In genomic region chr1:90723325-90723724, GRCm38 (mm10) we compare ENCODE assay signal across 15 mouse cellular contexts.
"Had no signal": no experiment of that assay in that cellular context is flagged by ENCODE, and none has a peak within 500 bp of the region (broad histone marks: within the 10 kb centered on the region; RNA-seq: fewer than 3 reads in every experiment).

No protein-coding gene starts in this region.

- H3K27me3 ChIP-seq: intestine, embryonic 15.5 days; kidney, embryonic 15.5 days; liver, embryonic 13.5 days; megakaryocyte, embryonic 14.5 days; midbrain, embryonic 13.5 days had no signal

- H3K27ac ChIP-seq: intestine, embryonic 15.5 days; kidney, embryonic 15.5 days; left cerebral cortex, adult 2 months; liver, embryonic 13.5 days; midbrain, embryonic 10.5 days; midbrain, embryonic 13.5 days had no signal

- H3K4me3 ChIP-seq: intestine, embryonic 15.5 days; kidney, embryonic 15.5 days; left cerebral cortex, adult 2 months; liver, embryonic 13.5 days; megakaryocyte, embryonic 14.5 days; midbrain, embryonic 10.5 days; midbrain, embryonic 13.5 days had no signal

- DNase-seq: kidney, adult 11 months; kidney, adult 8-10 months; kidney, postnatal 10 days; kidney, postnatal 36 days; layer of hippocampus, postnatal 36 days; liver, embryonic 13.5 days; lung, embryonic 14.5 days; thymus, postnatal 25 days had no signal

- H3K9me3 ChIP-seq: intestine, embryonic 15.5 days; kidney, embryonic 15.5 days; liver, embryonic 13.5 days; megakaryocyte, embryonic 14.5 days; midbrain, embryonic 10.5 days; midbrain, embryonic 13.5 days had no signal

- H3K9ac ChIP-seq: intestine, embryonic 15.5 days; kidney, embryonic 15.5 days; liver, embryonic 13.5 days; lung, embryonic 14.5 days; midbrain, embryonic 13.5 days had no signal

- H3K4me2 ChIP-seq: intestine, embryonic 15.5 days; kidney, embryonic 15.5 days; liver, embryonic 13.5 days; lung, embryonic 14.5 days; midbrain, embryonic 13.5 days had no signal

- H3K36me3 ChIP-seq: intestine, embryonic 15.5 days; kidney, embryonic 15.5 days; liver, embryonic 13.5 days; midbrain, embryonic 10.5 days; midbrain, embryonic 13.5 days had no signal

- H3K4me1 ChIP-seq: kidney, embryonic 15.5 days; liver, embryonic 13.5 days; megakaryocyte, embryonic 14.5 days; midbrain, embryonic 10.5 days; midbrain, embryonic 13.5 days had no signal

- ATAC-seq: intestine, embryonic 15.5 days; midbrain, embryonic 13.5 days; midbrain, embryonic 16.5 days had no signal
